Mouse (Mus musculus): ENCODE measurements around the gene Smim26. TPM values are rescaled to one million over a fixed set of nuclear protein-coding genes. Genes with fewer than 3 reads are reported as not detected.

Gene Smim26
- total RNA-seq, 2 experiments from 2014 or later: 44.2 to 46.1 TPM

- intact Hi-C loops (cut with DNase I): loop anchor here (2.0 to 10.0 kb wide), 4 partner anchors 231 to 879 kb away; partner anchors contain the start of gene Slc24a3
- DNase-seq (ENCODE audit: extremely low spot score in 1 of 2, low spot score in 2 of 2): no peak
- TF ChIP-seq CTCF (IDR thresholded peaks at IDR 0.05): no peak
- no peak overlapping the region for H3K27ac ChIP-seq
- no peak overlapping the region for H3K4me3 ChIP-seq
These were observed 44.0 kb downstream of the Smim26 start for GRCm38 (mm10) chr2:144637671-144638395.

- peak; percentile 44 for TF ChIP-seq CTCF (IDR thresholded peaks at IDR 0.05)
- Histone ChIP-seq H3K27ac (no peak overlapping the region), H3K4me3 (no peak overlapping the region)
- intact Hi-C loops (cut with DNase I): loop anchor here (5.0 to 10.0 kb wide), 3 partner anchors 529 to 879 kb away; partner anchors contain the start of gene Slc24a3
- no peak for DNase-seq (ENCODE audit: extremely low spot score in 1 of 2, low spot score in 2 of 2)
These were observed 44.9 kb downstream of the Smim26 start for GRCm38 (mm10) chr2:144638719-144639118.

- intact Hi-C loops (cut with DNase I): no loop called here
- Histone ChIP-seq H3K4me3 (no peak overlapping the region), H3K27ac (no peak overlapping the region)
- DNase-seq (ENCODE audit: extremely low spot score in 1 of 2, low spot score in 2 of 2): no peak
- TF ChIP-seq CTCF (IDR thresholded peaks at IDR 0.05): no peak
These were observed 46.2 kb downstream of the Smim26 start for GRCm38 (mm10) chr2:144640101-144640500.

DNA sequence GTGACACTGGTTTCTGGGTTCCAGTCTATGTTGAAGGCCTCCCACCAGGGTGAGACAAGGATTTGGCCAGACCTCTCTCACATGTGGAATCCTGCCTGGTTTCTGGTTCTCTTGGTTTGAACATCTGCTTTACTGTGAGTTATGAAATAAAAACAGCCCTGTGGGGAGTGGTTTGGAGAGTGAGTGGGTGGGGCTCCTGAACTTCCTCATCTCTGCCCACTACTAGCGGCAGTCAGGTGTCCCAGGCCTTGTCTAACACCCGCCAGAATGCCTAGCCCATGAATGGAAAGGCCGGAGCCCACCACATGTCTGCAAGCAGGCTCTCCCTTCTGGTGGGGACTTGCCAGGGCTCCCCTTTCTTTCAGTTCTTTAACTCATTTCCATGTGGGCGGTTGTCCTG is 48.1 kb downstream of the Smim26 start:
- intact Hi-C loops (cut with DNase I): no loop called here
- H3K27ac ChIP-seq: no peak overlapping the region
- TF ChIP-seq CTCF (IDR thresholded peaks at IDR 0.05): no peak
- H3K4me3 ChIP-seq: no peak overlapping the region
- no peak for DNase-seq (ENCODE audit: extremely low spot score in 1 of 2, low spot score in 2 of 2)

Small RNA genes within 50 kb of the gene (microRNA-seq; reads per million reads assigned to microRNA genes)
- 0 reads per million in 2 experiments for gene Gm24823

Other genes starting within 250 kb of the Smim26 start
- gene Kat14, start 225.1 kb upstream of the Smim26 start, total RNA-seq (2021): 10 to 100 TPM; 38.8 to 40.2 TPM
- gene Pet117, start 225.1 kb upstream of the Smim26 start, total RNA-seq (2021): 10 to 100 TPM in 1 of 2 experiments, 1 to 10 TPM in 1; 5.4 to 11.0 TPM
- 100 to 1,000 TPM; 171 to 174 TPM for gene Dzank1, start 66.6 kb upstream of the Smim26 start, total RNA-seq (2021)
- gene Polr3f, start 66.3 kb upstream of the Smim26 start, total RNA-seq (2021): 10 to 100 TPM; 24.0 to 28.0 TPM
- gene Rbbp9, start 43.2 kb upstream of the Smim26 start, total RNA-seq (2021): 10 to 100 TPM; 26.1 to 26.4 TPM
- gene Sec23b, start 37.8 kb upstream of the Smim26 start, total RNA-seq (2021): 10 to 100 TPM; 42.6 to 45.8 TPM
- 10 to 100 TPM; 63.3 to 64.2 TPM for gene Dtd1, start 5.8 kb downstream of the Smim26 start, total RNA-seq (2021)
- not detected for gene Scp2d1, start 229.6 kb downstream of the Smim26 start, total RNA-seq (2021)